Mouse (Mus musculus) liver, adult 2 months (tissue): Measurements from ENCODE around the gene Slc25a35.

Experiments
- CTCF ChIP-seq: fragments of 200-500 bp; IDR thresholded peaks from 2 replicates; pipeline ENCODE4 v1.5.1; 2011; ENCODE audit warnings: low read depth, low read length, control low read depth
- POLR2A ChIP-seq: fragments of 200-500 bp; IDR thresholded peaks from 2 replicates; pipeline ENCODE4 v1.6.1; 2011; ENCODE audit warnings: low read length, control low read depth; ENCODE audit not compliant: insufficient read depth; ENCODE audit errors: extremely low read depth

- TF ChIP-seq CTCF (no peak), POLR2A (no peak)
These were observed 26.4 kb downstream of the Slc25a35 start for GRCm38 (mm10) chr11:68994377-68994776.
